Comparison of ENCODE assay signal across 15 mouse cellular contexts in the genomic region with DNA sequence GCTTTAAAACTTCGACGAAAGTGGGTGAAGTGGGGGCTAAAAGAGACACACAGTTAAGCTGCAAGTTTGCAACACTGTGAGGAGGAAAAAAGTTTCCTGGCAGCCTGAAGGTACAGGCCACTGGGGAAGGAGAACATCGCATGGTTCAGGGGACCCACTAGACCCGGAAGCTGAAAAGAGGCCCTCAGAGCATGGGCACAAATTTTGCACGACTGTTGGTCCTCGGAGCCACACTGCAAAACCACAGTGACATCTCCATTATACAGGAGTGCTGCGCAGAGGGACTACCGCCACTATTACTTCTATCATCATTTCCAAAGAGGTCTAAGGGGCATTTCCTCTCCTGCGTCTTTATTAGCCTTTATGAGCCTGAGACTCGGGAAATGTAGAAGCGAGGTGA. TPM values are rescaled to one million over a fixed set of nuclear protein-coding genes. Genes with fewer than 3 reads are reported as not detected.
DNase-seq lines count a peak whose midpoint lies in the region; ATAC-seq lines count a peak whose summit lies in the region.
"Had no signal": no experiment of that assay in that cellular context is flagged by ENCODE, and none has a peak within 500 bp of the region (broad histone marks: within the 10 kb centered on the region; RNA-seq: fewer than 3 reads in every experiment).

No protein-coding gene starts in this region.

- no peak overlapping the region for H3K4me2 ChIP-seq in forebrain, embryonic 16.5 days (ENCODE audit: low read length)
- H3K4me2 ChIP-seq in hindbrain, embryonic 11.5 days (replicated peaks; ENCODE audit: low read depth, low read length) = peak overlapping the region; percentile 36
- H3K4me2 ChIP-seq in midbrain, embryonic 14.5 days (ENCODE audit: low read length) = no peak overlapping the region

- peaks cover 100% of the 10 kb centered on the region for H3K27me3 ChIP-seq in forebrain, embryonic 10.5 days (ENCODE audit: poor library complexity, severe bottlenecking)
- peaks cover 79% of the 10 kb centered on the region for H3K27me3 ChIP-seq in forebrain, embryonic 16.5 days (replicated peaks; ENCODE audit: control insufficient read depth, insufficient read depth, low read length)
- H3K27me3 ChIP-seq in hindbrain, embryonic 11.5 days (ENCODE audit: control insufficient read depth, insufficient read depth, low read length) = peaks cover 63% of the 10 kb centered on the region
- H3K27me3 ChIP-seq in midbrain, embryonic 14.5 days (ENCODE audit: control insufficient read depth, insufficient read depth, low read length) = peaks cover 95% of the 10 kb centered on the region

- H3K36me3 ChIP-seq in forebrain, embryonic 10.5 days (replicated peaks) = no peaks in the 10 kb centered on the region
- H3K36me3 ChIP-seq in forebrain, embryonic 16.5 days (ENCODE audit: control insufficient read depth, insufficient read depth) = no peaks in the 10 kb centered on the region
- H3K36me3 ChIP-seq in hindbrain, embryonic 11.5 days (ENCODE audit: control insufficient read depth, insufficient read depth, low read length) = no peaks in the 10 kb centered on the region
- no peaks in the 10 kb centered on the region for H3K36me3 ChIP-seq in midbrain, embryonic 14.5 days (ENCODE audit: control insufficient read depth, insufficient read depth, low read length)
- H3K36me3 ChIP-seq: embryonic facial prominence, embryonic 13.5 days had no signal

- H3K27ac ChIP-seq in forebrain, embryonic 10.5 days = peak overlapping the region; percentile 93
- H3K27ac ChIP-seq in forebrain, embryonic 16.5 days (ENCODE audit: low read length) = no peak overlapping the region
- H3K27ac ChIP-seq in hindbrain, embryonic 11.5 days (ENCODE audit: low read depth, low read length) = no peak overlapping the region
- H3K27ac ChIP-seq in midbrain, embryonic 14.5 days (replicated peaks; ENCODE audit: low read depth, low read length) = 0 out of 2 replicates have a peak overlapping the region, but pooled peaks have one; percentile 37
- H3K27ac ChIP-seq: embryonic facial prominence, embryonic 13.5 days; liver, embryonic 14.5 days had no signal

- no peak overlapping the region for H3K9ac ChIP-seq in forebrain, embryonic 16.5 days (replicated peaks; ENCODE audit: low read depth, low read length)
- H3K9ac ChIP-seq in hindbrain, embryonic 11.5 days (ENCODE audit: low read depth, low read length) = no peak overlapping the region
- no peak overlapping the region; the same call in 1 of the 2 replicates for H3K9ac ChIP-seq in midbrain, embryonic 14.5 days (replicated peaks; ENCODE audit: low read length)
- H3K9ac ChIP-seq: liver, embryonic 14.5 days had no signal

- H3K4me1 ChIP-seq in forebrain, embryonic 10.5 days = peaks cover 89% of the 10 kb centered on the region
- H3K4me1 ChIP-seq in forebrain, embryonic 16.5 days (replicated peaks; ENCODE audit: control insufficient read depth, insufficient read depth, low read length) = peaks cover 22% of the 10 kb centered on the region; the same call in 1 of the 2 replicates
- H3K4me1 ChIP-seq in hindbrain, embryonic 11.5 days (replicated peaks; ENCODE audit: control insufficient read depth, insufficient read depth, low read length) = peaks cover 19% of the 10 kb centered on the region
- H3K4me1 ChIP-seq in midbrain, embryonic 14.5 days (ENCODE audit: control insufficient read depth, insufficient read depth, low read length) = peaks cover 13% of the 10 kb centered on the region; the same call in 1 of the 2 replicates

- WGBS in forebrain, embryonic 10.5 days = 4% methylated on average over 11 of the region's 11 CpGs
- 9% methylated on average over 11 of the region's 11 CpGs for WGBS in forebrain, embryonic 16.5 days
- WGBS in hindbrain, embryonic 11.5 days = 7% methylated on average over 11 of the region's 11 CpGs
- WGBS in midbrain, embryonic 14.5 days = 3% methylated on average over 11 of the region's 11 CpGs

- ATAC-seq in forebrain, embryonic 16.5 days = no peak
- ATAC-seq in hindbrain, embryonic 11.5 days (ENCODE audit: low FRiP score) = no peak
- ATAC-seq in midbrain, embryonic 14.5 days (ENCODE audit: low FRiP score, low TSS enrichment) = no peak

- peak; percentile 26 for DNase-seq in forebrain, embryonic 10.5 days (ENCODE audit: extremely low spot score, low spot score)
- DNase-seq in embryo, embryonic 11 days = peak; percentile 26
- DNase-seq in hindbrain, embryonic 11.5 days (ENCODE audit: low spot score) = peak; percentile 55
- DNase-seq in midbrain, embryonic 14.5 days = peak; percentile 12
- no peak for DNase-seq in urinary bladder, adult 18-20 months (ENCODE audit: low spot score in 2 of 2)
- no peak for DNase-seq in lung, postnatal 36 days
- no peak for DNase-seq in urinary bladder, postnatal 14 days (ENCODE audit: low spot score)
- DNase-seq: adrenal gland, postnatal 36 days; cerebellum, adult 11 months; heart, postnatal 14 days; lung, postnatal 4 days; right cerebral cortex, adult 18-20 months had no signal

- peak overlapping the region; percentile 57 for H3K4me3 ChIP-seq in forebrain, embryonic 10.5 days
- no peak overlapping the region for H3K4me3 ChIP-seq in forebrain, embryonic 16.5 days (replicated peaks; ENCODE audit: low read length)
- H3K4me3 ChIP-seq in hindbrain, embryonic 11.5 days (ENCODE audit: low read depth, low read length) = peak overlapping the region; percentile 12; the same call in 1 of the 2 replicates
- H3K4me3 ChIP-seq in midbrain, embryonic 14.5 days (replicated peaks; ENCODE audit: low read depth, low read length) = 0 out of 2 replicates have a peak overlapping the region, but pooled peaks have one; percentile 1
- H3K4me3 ChIP-seq: embryonic facial prominence, embryonic 13.5 days had no signal

- no peaks in the 10 kb centered on the region for H3K9me3 ChIP-seq in forebrain, embryonic 10.5 days
- H3K9me3 ChIP-seq in forebrain, embryonic 16.5 days (ENCODE audit: control insufficient read depth, low read length) = no peaks in the 10 kb centered on the region
- no peaks in the 10 kb centered on the region for H3K9me3 ChIP-seq in hindbrain, embryonic 11.5 days (ENCODE audit: control insufficient read depth, low read length)
- H3K9me3 ChIP-seq in midbrain, embryonic 14.5 days (ENCODE audit: control insufficient read depth, low read length) = no peaks in the 10 kb centered on the region
- H3K9me3 ChIP-seq: embryonic facial prominence, embryonic 13.5 days had no signal

RNA-seq across cellular contexts. Expression of a gene that starts 32.7 kb away (rescaled TPM):
- 82.3 and 82.7 TPM in 2 replicates for polyA plus RNA-seq in forebrain, embryonic 10.5 days (2016; fragmentation: Nextera tagmentation; extraction: Ambion mirVana)
- polyA plus RNA-seq in forebrain, embryonic 16.5 days (2015; fragmentation: Nextera tagmentation; extraction: Ambion mirVana) = 88.4 and 90.6 TPM in 2 replicates
- polyA plus RNA-seq in hindbrain, embryonic 11.5 days (2014; fragmentation: Nextera tagmentation; extraction: Ambion mirVana) = 95.6 and 120 TPM in 2 replicates
- polyA plus RNA-seq in midbrain, embryonic 14.5 days (2014; fragmentation: Nextera tagmentation; extraction: Ambion mirVana) = 113 and 120 TPM in 2 replicates

Comparison
In these comparisons a context has a peak if more than half of its experiments do, and no peak if none do; other contexts are left out.
1. H3K27ac ChIP-seq: peak in forebrain, embryonic 10.5 days (single experiment) and midbrain, embryonic 14.5 days (single experiment); none in forebrain, embryonic 16.5 days (single experiment) and hindbrain, embryonic 11.5 days (single experiment).
2. DNase-seq: peak in forebrain, embryonic 10.5 days (single experiment), embryo, embryonic 11 days (single experiment), hindbrain, embryonic 11.5 days (single experiment) and midbrain, embryonic 14.5 days (single experiment); none in urinary bladder, adult 18-20 months (0 of 2), lung, postnatal 36 days (single experiment) and urinary bladder, postnatal 14 days (single experiment).